Mouse (Mus musculus) hindbrain, embryonic 13.5 days (tissue): Measurements from ENCODE around the gene Cend1. TPM values are rescaled to one million over a fixed set of nuclear protein-coding genes. Genes with fewer than 3 reads are reported as not detected.

Source experiments
- ATAC-seq: fragments of 200-750 bp; cut with Nextera tagmentation; 2 replicates; pipeline ENCODE4 v1.8.0; 2017; ENCODE audit warnings: moderate TSS enrichment; ENCODE audit not compliant: low FRiP score
- H3K27ac ChIP-seq: fragments of 300-500 bp; sonication (generic); 2 replicates; pipeline ENCODE4 v1.5.1; 2015; ENCODE audit warnings: inconsistent platforms, mild to moderate bottlenecking, moderate library complexity
- H3K27me3 ChIP-seq: fragments of 300-500 bp; sonication (generic); 2 replicates; pipeline ENCODE4 v1.6.1; 2015; ENCODE audit warnings: mild to moderate bottlenecking, inconsistent platforms
- H3K36me3 ChIP-seq: fragments of 300-500 bp; sonication (generic); 2 replicates; pipeline ENCODE4 v1.6.1; 2015; ENCODE audit warnings: mild to moderate bottlenecking, inconsistent platforms
- H3K4me1 ChIP-seq: fragments of 300-500 bp; sonication (generic); replicated peaks from 2 replicates; pipeline ENCODE4 v1.6.1; 2015; ENCODE audit warnings: inconsistent platforms
- H3K4me2 ChIP-seq: fragments of 300-500 bp; sonication (generic); 2 replicates; pipeline ENCODE4 v1.6.1; 2015; ENCODE audit warnings: inconsistent platforms, mild to moderate bottlenecking, moderate library complexity
- H3K4me3 ChIP-seq: fragments of 300-500 bp; sonication (generic); 2 replicates; pipeline ENCODE4 v1.5.1; 2015; ENCODE audit warnings: mild to moderate bottlenecking, inconsistent platforms
- H3K9ac ChIP-seq: fragments of 300-500 bp; sonication (generic); 2 replicates; pipeline ENCODE4 v1.6.1; 2015; ENCODE audit warnings: mild to moderate bottlenecking, inconsistent platforms
- H3K9me3 ChIP-seq: fragments of 300-500 bp; sonication (generic); 2 replicates; pipeline ENCODE4 v1.6.1; 2016; ENCODE audit warnings: inconsistent platforms
- WGBS: fragments of 180-500 bp; shearing (Covaris S2); methylation state at CpG from one replicate; pipeline ENCODE4 v1.1.7; 2015; 5-methylcytosine and 5-hydroxymethylcytosine counted together
- polyA plus RNA-seq: library from polyadenylated mRNA; unstranded; fragments of >200 nt; fragmentation: Nextera tagmentation; extraction: Ambion mirVana; gene quantifications from 2 replicates; pipeline ENCODE4 v1.2.1, GENCODE M21; 2015

The Cend1 gene
- polyA plus RNA-seq, 1 experiment from 2014 or later, result 68.3 TPM

- Histone ChIP-seq H3K4me1 (peaks cover 57% of the 10 kb centered on the region), H3K4me2 (peak overlapping the region; percentile 77; the same call in 1 of the 2 replicates), H3K36me3 (peaks cover 11% of the 10 kb centered on the region), H3K9me3 (no peaks in the 10 kb centered on the region), H3K4me3 (0 out of 2 replicates have a peak overlapping the region, but pooled peaks have one; percentile 64), H3K27me3 (no peaks in the 10 kb centered on the region), H3K9ac (peak overlapping the region; percentile 85; the same call in 1 of the 2 replicates), H3K27ac (peak overlapping the region; percentile 86; the same call in 1 of the 2 replicates)
- ATAC-seq, result no peak
- WGBS, result 93% methylated on average over 12 of the region's 12 CpGs
These were observed 9.1 kb upstream of the Cend1 start for GRCm38 (mm10) chr7:141438201-141438968.

GRCm38 (mm10) chr7:141437178-141438120 is 8.2 kb upstream of the Cend1 start, which contains the start of gene Slc25a22:
Gene Slc25a22, minus strand, starts transcription at chr7:141437892.
- H3K4me1 ChIP-seq, result peaks cover 57% of the 10 kb centered on the region
- peaks cover 20% of the 10 kb centered on the region for H3K36me3 ChIP-seq
- ATAC-seq, result peak; percentile 76
- H3K4me3 ChIP-seq, result peak within 1 kb of the TSS; percentile 64
- peak within 1 kb of the TSS; percentile 77 for H3K4me2 ChIP-seq
- 6% methylated on average over 50 of the region's 53 CpGs for WGBS
- H3K9ac ChIP-seq, result peak within 1 kb of the TSS; percentile 85
- peak within 1 kb of the TSS; percentile 86 for H3K27ac ChIP-seq
- no peaks in the 10 kb centered on the region for H3K27me3 ChIP-seq
- no peaks in the 10 kb centered on the region for H3K9me3 ChIP-seq

- Histone ChIP-seq H3K9ac (peak overlapping the region; percentile 85), H3K9me3 (no peaks in the 10 kb centered on the region), H3K4me1 (peaks cover 60% of the 10 kb centered on the region), H3K27ac (peak overlapping the region; percentile 40; the same call in 1 of the 2 replicates), H3K4me2 (peak overlapping the region; percentile 77), H3K4me3 (peak overlapping the region; percentile 64), H3K27me3 (no peaks in the 10 kb centered on the region), H3K36me3 (peaks cover 29% of the 10 kb centered on the region)
- ATAC-seq, result no peak
- WGBS, result 46% methylated on average over 2 of the region's 2 CpGs
These were observed 7.2 kb upstream of the Cend1 start for GRCm38 (mm10) chr7:141436523-141436892.

DNA sequence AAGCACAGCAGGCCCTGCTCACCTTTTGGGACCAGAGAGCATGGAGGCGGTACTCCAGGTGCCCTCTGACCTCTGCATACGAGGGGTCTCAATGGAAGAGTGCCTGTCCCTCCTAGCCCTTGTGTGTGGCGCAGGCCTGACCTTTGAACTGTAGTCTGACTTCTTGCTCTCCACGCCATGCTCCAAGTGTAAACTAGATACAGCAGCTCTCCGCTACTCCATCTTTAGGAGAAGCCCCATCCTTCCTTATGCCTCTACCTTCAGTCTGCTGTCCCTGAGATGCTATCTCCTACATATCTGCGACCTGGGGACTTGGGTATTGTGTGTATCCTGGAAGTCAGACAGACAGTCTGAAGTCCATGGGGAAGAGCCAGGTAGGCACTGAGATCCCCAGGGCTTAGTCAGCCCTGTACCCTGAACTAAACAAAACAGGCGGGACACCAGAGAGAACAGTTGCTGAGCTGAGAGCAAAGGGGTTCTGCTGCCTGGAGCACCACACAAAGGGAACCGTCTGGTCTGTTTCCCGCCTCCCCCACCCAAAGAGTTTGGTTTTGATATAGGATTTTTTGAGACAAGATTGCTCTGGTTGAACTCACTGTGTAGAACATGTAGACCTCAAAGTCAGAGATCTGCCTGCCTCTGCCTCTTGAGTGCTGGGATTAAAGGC is 6.7 kb upstream of the Cend1 start:
- no peaks in the 10 kb centered on the region for H3K9me3 ChIP-seq
- peak overlapping the region; percentile 77 for H3K4me2 ChIP-seq
- H3K9ac ChIP-seq, result peak overlapping the region; percentile 85; the same call in 1 of the 2 replicates
- H3K36me3 ChIP-seq, result peaks cover 35% of the 10 kb centered on the region
- no peaks in the 10 kb centered on the region for H3K27me3 ChIP-seq
- WGBS, result 68% methylated on average over 9 of the region's 9 CpGs
- ATAC-seq, result no peak
- H3K27ac ChIP-seq, result peak overlapping the region; percentile 82
- H3K4me1 ChIP-seq, result peaks cover 60% of the 10 kb centered on the region
- peak overlapping the region; percentile 64 for H3K4me3 ChIP-seq

DNA sequence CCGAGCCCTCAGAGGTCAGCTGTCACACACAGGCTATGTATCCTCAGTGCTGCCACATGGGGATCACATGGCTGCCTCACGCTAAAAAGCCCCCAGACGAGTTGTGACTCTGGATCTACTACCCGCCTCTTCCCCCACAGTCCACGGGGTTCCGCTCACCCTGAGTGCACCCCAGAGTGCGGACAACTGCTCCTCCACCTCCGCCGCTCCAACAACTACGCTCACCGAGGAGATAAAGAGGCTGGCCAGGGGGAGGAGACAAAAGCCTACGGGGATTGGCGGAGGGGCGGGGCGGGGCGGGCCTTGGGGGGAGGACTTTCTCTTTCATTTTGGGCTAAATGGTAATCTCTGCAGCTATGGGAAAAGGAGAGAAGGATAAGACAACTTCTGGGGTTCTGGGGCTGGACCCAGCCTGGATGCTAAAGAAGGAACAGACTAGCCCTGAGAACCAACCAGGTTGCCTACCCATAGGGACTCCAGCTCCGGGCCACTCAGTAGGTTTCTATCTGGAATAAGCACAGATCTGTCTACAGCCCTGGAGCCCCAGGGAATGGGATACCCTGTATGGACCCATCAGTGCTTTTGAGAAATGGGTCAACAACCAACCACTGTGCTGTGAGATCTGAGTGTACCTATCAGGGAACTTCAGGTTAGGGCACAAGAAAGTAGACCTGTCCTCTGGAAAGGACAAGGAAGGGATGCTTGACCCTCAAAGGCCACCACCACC is 6.0 kb upstream of the Cend1 start:
- peak overlapping the region; percentile 83 for H3K9ac ChIP-seq
- no peaks in the 10 kb centered on the region for H3K27me3 ChIP-seq
- H3K27ac ChIP-seq, result peak overlapping the region; percentile 82
- H3K4me1 ChIP-seq, result peaks cover 61% of the 10 kb centered on the region
- peaks cover 42% of the 10 kb centered on the region for H3K36me3 ChIP-seq
- no peak for ATAC-seq
- 5% methylated on average over 17 of the region's 17 CpGs for WGBS
- H3K9me3 ChIP-seq, result no peaks in the 10 kb centered on the region
- peak overlapping the region; percentile 77 for H3K4me2 ChIP-seq
- H3K4me3 ChIP-seq, result peak overlapping the region; percentile 64

DNA sequence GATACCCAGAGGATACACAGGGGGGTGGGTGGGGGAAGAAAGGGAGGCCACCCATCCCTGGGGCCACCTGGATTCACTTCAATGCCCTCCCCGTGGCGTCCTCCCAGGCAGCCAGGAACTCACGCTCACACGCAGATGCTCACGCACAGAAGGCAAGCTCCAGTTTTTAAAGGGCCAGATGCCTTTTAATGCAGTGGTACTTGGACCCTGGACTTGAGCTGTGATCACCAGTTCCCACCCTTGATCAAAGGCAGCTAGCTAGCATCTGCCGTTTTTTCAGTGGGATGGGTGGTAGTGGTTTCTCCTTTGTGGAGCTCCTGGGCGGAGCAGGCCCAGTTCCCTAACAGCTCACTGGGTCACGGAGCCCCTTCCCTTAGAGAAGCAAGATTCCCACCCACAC is 5.2 kb upstream of the Cend1 start:
- Histone ChIP-seq H3K4me3 (peak overlapping the region; percentile 64), H3K36me3 (peaks cover 44% of the 10 kb centered on the region), H3K4me1 (peaks cover 69% of the 10 kb centered on the region), H3K4me2 (peak overlapping the region; percentile 77), H3K9ac (peak overlapping the region; percentile 83), H3K9me3 (no peaks in the 10 kb centered on the region), H3K27me3 (no peaks in the 10 kb centered on the region), H3K27ac (peak overlapping the region; percentile 82)
- no peak for ATAC-seq
- WGBS, result 10% methylated on average over 8 of the region's 8 CpGs

GRCm38 (mm10) chr7:141433517-141434400 is 4.5 kb upstream of the Cend1 start:
- H3K27ac ChIP-seq, result peak overlapping the region; percentile 82
- H3K9ac ChIP-seq, result peak overlapping the region; percentile 83
- no peak for ATAC-seq
- peak overlapping the region; percentile 77 for H3K4me2 ChIP-seq
- peaks cover 38% of the 10 kb centered on the region for H3K36me3 ChIP-seq
- H3K4me1 ChIP-seq, result peaks cover 76% of the 10 kb centered on the region
- WGBS, result 73% methylated on average over 15 of the region's 15 CpGs
- H3K9me3 ChIP-seq, result no peaks in the 10 kb centered on the region
- no peaks in the 10 kb centered on the region for H3K27me3 ChIP-seq
- peak overlapping the region; percentile 64 for H3K4me3 ChIP-seq

- H3K36me3 ChIP-seq, result peaks cover 38% of the 10 kb centered on the region
- no peaks in the 10 kb centered on the region for H3K9me3 ChIP-seq
- 85% methylated on average over 6 of the region's 6 CpGs for WGBS
- peaks cover 82% of the 10 kb centered on the region for H3K4me1 ChIP-seq
- H3K9ac ChIP-seq, result peak overlapping the region; percentile 83
- 0 out of 2 replicates have a peak overlapping the region, but pooled peaks have one; percentile 1 for H3K27ac ChIP-seq
- H3K4me3 ChIP-seq, result 0 out of 2 replicates have a peak overlapping the region, but pooled peaks have one; percentile 64
- H3K27me3 ChIP-seq, result no peaks in the 10 kb centered on the region
- H3K4me2 ChIP-seq, result peak overlapping the region; percentile 77; the same call in 1 of the 2 replicates
- ATAC-seq, result no peak
These were observed 3.6 kb upstream of the Cend1 start for GRCm38 (mm10) chr7:141432741-141433516.

- Histone ChIP-seq H3K4me3 (no peak overlapping the region), H3K4me1 (peaks cover 78% of the 10 kb centered on the region), H3K36me3 (peaks cover 43% of the 10 kb centered on the region), H3K27ac (no peak overlapping the region), H3K4me2 (no peak overlapping the region), H3K9me3 (no peaks in the 10 kb centered on the region), H3K9ac (no peak overlapping the region), H3K27me3 (no peaks in the 10 kb centered on the region)
- ATAC-seq, result no peak
- WGBS, result 84% methylated on average over 8 of the region's 8 CpGs
These were observed 2.9 kb upstream of the Cend1 start for GRCm38 (mm10) chr7:141432186-141432611.
